Mouse (Mus musculus): ENCODE measurements around the gene Skap2. TPM values are rescaled to one million over a fixed set of nuclear protein-coding genes. Genes with fewer than 3 reads are reported as not detected.

Skap2 gene
- total RNA-seq, 2 experiments from 2014 or later = 10.0 to 12.3 TPM

DNA sequence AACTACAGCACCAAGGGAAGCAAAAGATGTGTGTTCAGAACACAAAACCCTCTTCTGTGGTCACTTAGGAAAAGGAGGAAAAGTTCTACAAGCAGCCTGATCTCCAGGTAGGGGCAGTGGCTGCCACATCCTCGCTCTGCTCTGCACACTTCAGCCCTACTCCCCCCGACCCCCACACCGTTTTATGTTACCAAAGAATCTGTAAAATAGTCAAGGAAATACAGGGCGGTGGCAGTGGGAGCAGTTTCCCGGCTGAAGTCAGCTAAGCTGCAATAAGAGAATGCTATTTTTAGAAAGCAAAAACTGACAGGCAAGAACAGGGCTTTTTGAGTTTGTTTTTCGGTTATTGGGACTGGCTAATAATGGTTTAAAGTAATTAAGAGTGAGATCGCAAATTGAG lies 160.8 kb downstream of the Skap2 start:
- DNase-seq (ENCODE audit: low spot score in 2 of 2) = no peak

DNA sequence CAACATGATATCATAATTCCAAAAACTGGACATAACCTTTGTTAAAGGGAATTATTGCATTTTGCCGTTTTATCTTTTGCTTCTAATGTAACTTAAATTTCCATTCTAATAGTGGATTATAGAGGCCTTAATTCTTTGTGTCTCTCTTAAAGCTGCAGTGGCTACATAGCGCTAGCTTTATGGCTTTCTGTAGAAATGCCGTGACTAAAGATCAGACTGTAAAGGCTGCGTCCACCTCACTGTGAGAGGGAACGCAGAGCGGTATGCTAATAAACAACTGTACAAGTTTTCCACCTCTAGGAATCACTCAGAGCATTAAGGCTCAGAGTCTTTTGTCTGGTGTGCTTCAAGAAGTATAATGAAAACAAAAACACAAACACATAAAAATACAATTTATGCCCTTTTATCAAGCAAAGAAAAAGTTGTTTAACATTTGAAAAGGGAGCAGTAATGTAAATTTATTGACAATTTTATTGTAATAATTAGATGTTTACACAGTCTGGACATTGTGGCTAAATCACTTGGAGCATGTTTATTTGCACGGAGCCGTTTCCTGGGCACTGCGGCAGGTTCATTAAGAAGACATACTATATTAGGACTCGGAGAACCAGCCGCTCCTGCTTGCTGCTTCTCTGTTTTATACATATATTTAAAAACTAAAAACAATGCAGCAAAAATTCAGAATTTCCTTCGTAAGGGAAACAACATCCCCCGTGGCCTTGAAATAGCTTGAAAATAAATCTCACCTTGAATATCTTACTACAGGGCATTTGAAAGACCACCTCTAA lies 162.1 kb downstream of the Skap2 start:
- DNase-seq (ENCODE audit: low spot score in 2 of 2) = no peak

DNA sequence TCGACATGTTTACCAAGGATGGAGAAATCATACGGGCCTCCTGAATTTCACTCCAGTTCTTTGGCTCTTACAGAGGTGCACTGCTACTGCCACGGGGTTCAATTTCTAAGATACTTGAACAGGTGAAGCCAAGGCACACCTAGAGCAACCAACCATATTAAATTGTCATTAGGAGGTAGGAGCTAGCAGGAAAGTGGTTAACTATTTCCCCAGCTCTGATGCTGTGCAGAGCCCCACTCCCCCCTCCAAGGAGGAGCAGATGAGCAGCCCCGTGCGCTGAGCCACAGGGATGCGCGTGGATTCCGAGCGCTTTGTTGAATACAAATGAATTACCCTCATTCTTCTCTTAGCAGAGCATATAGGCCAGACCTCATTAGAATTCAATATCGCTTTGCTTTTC lies 162.8 kb downstream of the Skap2 start:
- DNase-seq (ENCODE audit: low spot score in 2 of 2) = no peak

DNA sequence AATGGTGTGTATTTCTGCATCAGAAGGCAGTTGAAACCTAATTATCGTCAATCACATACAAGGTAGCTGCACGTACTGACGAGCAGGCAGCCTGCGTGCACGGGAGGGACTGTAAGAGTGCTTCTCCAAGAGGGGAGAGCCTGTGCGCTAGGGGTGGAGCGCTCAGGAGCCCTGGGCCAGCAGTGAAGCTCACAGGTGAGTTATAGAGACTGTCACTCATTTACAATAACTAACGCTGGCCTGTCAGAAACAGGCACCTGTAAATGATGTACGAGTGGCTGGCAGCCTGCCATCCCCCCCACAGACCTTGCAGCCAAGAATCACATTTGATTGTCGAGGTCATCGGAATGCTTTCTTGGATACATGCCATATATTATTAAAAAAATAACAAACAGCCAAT lies 168.2 kb downstream of the Skap2 start:
- no peak for DNase-seq (ENCODE audit: low spot score in 2 of 2)

DNA sequence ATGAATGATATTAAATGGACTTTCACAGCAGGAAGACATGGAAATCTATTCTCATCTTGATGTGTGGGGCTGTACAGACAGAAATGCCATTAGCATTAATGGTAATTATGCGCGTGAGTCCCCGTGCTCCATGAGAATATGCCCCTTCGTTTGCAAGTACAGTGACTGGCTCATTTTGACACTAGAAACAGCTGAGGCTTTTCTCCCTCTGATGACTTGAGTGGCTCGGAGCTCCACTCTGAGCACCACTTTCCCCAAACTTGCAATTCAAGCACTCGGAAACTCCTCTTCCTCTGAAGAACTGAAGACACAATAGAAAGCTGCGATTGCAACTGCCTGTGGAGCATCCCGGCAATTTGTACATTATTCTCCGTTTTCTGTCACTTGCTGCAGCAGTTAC lies 169.3 kb downstream of the Skap2 start:
- no peak for DNase-seq (ENCODE audit: low spot score in 2 of 2)

DNA sequence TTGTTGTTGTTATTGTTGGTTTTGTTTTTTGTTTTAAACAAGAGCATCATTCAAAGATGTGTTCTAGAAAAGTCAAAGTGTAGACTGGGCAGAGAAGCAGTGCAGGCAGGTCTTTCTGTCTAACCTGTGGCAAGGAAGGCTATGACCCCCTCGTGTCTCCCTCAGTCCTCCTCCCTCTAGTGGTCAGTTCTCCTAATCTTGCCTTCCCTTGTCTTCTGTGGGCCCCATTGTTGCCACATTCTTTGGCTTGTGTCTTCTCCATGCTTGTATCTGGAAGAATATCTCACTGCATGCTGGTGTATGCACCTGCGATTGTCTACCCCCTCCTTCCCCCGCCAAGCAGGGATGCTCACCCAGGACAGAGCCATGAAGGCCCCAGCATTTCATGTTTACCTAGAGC lies 174.2 kb downstream of the Skap2 start:
- no peak for DNase-seq (ENCODE audit: low spot score in 2 of 2)

DNA sequence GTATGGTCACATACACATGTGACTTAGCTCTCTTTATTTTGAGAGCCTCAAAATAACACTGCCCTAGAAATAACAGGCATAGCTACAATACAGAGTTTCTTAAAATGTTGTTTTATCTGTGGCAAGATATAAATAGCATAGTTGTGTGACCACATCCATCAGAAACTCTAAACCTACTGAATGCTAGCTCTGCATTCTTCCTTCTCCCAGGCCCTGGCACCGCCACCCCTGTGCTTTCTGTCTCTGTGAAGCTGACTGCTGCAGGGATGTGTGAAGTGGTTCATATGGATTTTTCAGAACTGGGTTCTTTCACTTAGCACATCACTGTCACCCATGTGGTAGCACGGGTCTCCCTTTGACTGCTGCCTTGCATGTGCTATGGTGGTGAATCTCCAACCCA lies 179.0 kb downstream of the Skap2 start:
- no peak for DNase-seq (ENCODE audit: low spot score in 2 of 2)

DNA sequence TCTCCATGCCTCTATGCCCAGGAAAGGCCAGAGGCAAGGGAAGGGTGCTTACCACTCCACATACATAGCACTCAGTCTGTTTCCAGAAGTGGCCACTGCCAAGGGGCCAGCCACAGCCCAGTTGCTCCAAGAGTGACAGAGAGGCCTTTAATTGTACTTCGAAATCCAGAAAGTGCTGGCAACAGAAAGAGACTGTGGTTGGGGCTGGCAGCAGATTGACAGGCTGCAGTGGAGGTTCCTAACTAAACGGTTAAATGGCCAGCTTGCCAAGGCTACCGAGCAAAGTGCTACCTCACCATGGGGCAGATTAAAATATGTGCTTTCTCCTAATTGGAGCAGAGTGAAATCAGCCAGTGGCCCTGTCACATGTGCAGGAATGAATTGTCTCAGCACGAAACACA lies 186.7 kb downstream of the Skap2 start:
- DNase-seq (ENCODE audit: low spot score in 2 of 2) = no peak

DNA sequence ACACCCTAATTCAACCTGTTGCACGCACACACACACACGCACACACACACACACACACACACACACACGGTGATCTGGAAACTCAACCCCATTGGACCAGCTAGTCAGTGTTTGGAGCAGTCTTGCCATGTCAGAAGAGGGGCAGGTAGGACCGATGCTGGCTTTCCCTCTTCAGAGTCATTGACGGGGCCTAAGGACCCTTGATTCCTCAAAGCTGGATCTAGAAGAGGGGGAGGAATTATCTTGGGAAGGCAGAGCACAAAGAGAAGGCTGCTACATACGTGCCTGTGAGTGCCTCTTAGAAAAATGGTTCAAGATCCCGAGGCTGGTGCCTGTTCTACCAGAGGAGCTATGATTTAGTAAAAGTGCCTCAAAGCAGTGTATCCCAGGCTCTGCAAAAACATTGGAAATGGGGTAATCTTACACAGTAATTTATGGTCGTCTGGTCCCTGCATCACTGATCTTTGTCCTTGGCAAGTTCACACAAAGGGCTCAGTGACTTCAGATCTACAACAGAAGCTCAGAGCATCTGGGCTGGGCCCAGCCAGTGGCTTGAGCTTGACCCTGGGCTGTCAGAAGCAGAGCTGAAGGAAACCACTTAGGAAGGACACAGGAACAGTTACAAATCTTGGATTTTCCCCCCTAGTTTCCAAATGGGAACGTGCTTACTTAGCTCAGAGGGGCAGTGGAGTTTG lies 188.1 kb downstream of the Skap2 start:
- no peak for DNase-seq (ENCODE audit: low spot score in 2 of 2)

DNA sequence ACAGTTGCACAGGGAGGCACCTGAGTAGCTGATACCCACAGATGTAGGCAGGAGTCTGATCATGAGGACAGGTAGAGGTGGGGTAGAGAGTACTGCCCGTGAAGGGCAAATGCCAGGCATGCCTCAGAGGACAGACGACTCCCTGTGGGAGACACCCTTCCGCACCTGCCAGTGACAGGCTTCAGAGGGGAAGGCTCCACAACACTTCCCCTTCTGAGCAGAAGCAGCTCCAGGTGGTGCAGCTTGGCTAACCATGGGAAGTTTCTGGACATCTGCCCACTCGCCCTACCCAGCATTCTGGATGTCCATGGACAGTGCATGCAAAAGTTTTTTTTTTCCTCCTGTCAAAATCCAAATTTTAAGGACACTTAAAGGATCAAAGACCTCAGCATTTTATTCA lies 190.3 kb downstream of the Skap2 start:
- no peak for DNase-seq (ENCODE audit: low spot score in 2 of 2)

DNA sequence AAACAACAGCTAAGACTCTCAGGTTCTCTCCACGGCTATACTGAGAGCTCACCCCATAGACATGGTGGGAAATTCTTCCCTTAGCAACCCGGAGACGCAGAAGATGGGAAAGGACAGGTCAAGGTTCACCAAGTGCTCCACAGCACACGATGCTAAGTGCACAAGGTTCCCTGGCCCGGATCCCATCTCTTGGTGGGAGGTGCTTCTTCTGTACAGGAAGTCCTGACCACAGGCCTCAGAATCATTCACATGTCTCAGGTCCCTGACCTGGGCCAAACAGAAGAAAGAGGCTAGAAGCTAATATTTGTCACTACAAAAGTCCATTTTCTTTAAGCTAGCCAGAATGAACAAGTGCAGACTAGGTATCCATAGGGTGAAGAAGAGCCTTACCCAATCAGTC lies 191.5 kb downstream of the Skap2 start:
- DNase-seq (ENCODE audit: low spot score in 2 of 2) = no peak

DNA sequence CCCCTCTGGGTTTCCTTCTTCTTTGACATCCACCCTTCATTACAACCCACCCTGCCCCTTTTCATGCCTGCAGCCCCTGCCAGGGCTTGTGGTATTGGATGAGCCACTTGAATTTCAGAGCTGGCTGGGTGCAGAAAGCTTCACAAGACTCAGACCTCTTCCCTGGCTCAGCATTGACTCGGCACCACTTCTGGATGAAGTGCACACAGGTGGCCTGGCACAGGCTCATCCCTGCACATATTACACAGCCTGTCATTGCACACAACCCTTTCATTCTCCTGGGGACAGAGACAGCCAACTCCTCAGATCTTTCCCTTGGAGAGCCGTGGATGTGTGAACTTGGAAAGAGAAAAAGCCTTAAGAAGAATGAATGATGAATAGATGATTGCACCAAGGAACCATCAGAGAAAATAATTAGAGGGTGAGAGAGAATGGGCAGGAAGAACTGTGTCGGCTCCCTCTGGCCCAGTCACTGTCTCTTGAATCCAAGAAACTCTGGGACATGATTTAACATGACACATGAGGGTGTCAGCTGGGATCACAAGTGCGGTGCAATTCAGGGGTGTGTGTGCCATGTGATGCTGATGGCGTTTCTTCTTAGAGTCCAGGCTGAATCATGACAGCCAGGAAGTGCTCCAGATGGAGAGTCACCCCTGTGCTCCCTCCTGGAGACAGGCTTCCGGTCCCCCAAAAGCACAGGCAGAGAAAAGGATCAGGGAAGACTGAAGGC lies 195.3 kb downstream of the Skap2 start:
- DNase-seq (ENCODE audit: low spot score in 2 of 2) = no peak

DNA sequence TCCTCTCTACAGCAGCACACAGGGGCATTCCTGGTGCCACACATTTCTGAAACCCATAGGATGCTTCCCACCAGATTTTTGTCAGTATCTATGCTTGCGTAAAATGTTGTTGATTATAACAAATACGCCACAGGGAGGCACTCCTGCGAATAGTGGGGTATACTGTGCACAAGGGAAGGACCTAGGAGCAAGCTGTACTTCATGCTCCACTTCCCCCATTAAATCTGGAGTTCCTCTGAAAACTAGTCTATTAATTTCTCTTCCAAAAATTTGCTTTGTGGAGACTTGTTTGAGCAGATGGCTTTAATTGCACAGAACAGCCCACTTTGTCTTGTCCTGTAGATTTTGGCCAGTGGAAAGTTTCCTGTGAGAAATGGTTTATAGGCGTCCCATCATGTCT lies 201.4 kb downstream of the Skap2 start:
- no peak for DNase-seq (ENCODE audit: low spot score in 2 of 2)

DNA sequence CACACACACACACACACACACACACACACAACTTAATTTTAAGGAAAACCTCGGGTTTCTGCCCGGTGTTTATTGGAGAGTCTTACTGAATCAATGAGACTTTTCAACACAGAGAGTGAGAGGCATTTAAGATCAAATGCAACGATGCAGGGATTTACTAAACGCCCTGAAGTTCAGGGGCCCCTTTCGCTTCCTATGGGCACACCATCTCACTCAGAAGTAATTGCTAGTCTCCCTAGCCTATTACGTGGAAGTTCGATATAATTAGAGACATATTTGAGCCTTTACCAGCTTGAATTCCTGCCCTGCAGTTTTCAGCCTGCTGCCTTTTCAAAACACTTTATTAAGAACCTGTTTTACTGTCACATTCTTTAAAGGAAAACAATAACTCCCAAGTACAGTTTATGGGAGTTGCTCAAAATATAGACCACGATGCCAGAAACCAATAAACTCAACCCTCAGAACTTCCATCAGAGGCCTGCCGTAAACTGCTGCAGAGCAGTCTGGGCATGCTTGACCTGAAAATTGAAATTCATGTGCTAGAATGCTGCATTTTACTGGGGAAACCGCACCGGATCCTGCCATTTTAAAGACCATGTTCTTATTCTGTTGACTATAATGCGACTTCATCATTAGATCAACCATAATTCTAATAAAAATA lies 203.1 kb downstream of the Skap2 start:
- no peak for DNase-seq (ENCODE audit: low spot score in 2 of 2)

DNA sequence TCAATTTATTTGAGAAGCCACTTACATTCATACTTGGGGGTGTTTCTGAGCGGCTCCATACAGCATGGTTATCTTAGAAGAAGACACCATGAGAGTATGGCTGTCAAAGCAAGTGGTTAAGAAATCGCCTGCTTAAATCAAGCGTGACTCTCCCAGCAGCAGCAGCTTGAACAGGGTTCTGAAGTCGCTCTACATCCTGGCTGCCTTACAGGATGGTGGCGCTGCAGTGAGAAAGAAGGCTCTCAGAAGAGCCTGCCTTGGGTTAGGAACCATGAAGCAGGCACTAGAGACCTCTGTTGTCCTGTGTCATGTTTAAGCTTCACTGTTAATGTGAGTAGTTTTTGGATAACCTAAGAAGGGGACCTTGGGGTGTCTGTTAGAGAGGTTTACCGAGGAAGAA lies 204.3 kb downstream of the Skap2 start:
- no peak for DNase-seq (ENCODE audit: low spot score in 2 of 2)

Other genes with a start within 250 kb of the Skap2 start
- gene Hoxa1, start 145.8 kb upstream of the Skap2 start, total RNA-seq (2021) = under 1 TPM; 0.34 to 0.54 TPM
- 1 to 10 TPM; 1.1 to 1.5 TPM for gene Hoxa2, start 152.3 kb upstream of the Skap2 start, total RNA-seq (2021)
- gene 5730596B20Rik, start 164.9 kb upstream of the Skap2 start, total RNA-seq (2021) = under 1 TPM; 0.34 to 0.54 TPM
- gene Hoxa4, start 179.2 kb upstream of the Skap2 start, total RNA-seq (2021) = 10 to 100 TPM in 1 of 2 experiments, 1 to 10 TPM in 1; 9.2 to 11.8 TPM
- 1 to 10 TPM; 4.4 to 5.1 TPM for gene Hoxa5, start 192.0 kb upstream of the Skap2 start, total RNA-seq (2021)
- gene Hoxa6, start 196.2 kb upstream of the Skap2 start, total RNA-seq (2021) = 1 to 10 TPM; 3.0 to 3.5 TPM
- gene Hoxa3, start 200.8 kb upstream of the Skap2 start, total RNA-seq (2021) = 1 to 10 TPM; 3.2 to 4.1 TPM
- under 1 TPM in 1 of 2 experiments, not detected in 1; 0.73 TPM for gene Gm28308, start 200.8 kb upstream of the Skap2 start, total RNA-seq (2021)
- 10 to 100 TPM; 11.2 to 12.5 TPM for gene Hoxa7, start 209.3 kb upstream of the Skap2 start, total RNA-seq (2021)
- gene Hoxa9, start 218.5 kb upstream of the Skap2 start, total RNA-seq (2021) = 10 to 100 TPM; 16.5 to 17.7 TPM
- 10 to 100 TPM; 31.5 to 32.3 TPM for gene Hoxa10, start 228.3 kb upstream of the Skap2 start, total RNA-seq (2021)
- 1 to 10 TPM; 6.0 to 6.6 TPM for gene Hoxa11, start 233.3 kb upstream of the Skap2 start, total RNA-seq (2021)
- gene Hoxa13, start 248.3 kb upstream of the Skap2 start, total RNA-seq (2021) = 1 to 10 TPM; 1.1 to 1.3 TPM

Measured in gastrocnemius, postnatal 4 days (tissue).